Mouse (Mus musculus) c-Kit-positive CD71-positive TER-119-negative erythroid progenitor cells, embryonic 14.5 days (primary cell): ENCODE data around the gene Gtpbp4.
"Not testable (repeated sequence)": the region's sequence is repeated elsewhere in the genome, so short reads cannot be mapped to it uniquely, and the experiment has no call there.

Experiments
- DNase-seq: peaks from one replicate; pipeline ENCODE4 v3.0.0-alpha.2; 2013; ENCODE audit warnings: low read depth

Gtpbp4 gene

GRCm38 (mm10) chr13:8995990-8996786 lies at the start of gene Gtpbp4:
Gene Gtpbp4 (minus strand): TSS chr13:8996083.
- DNase-seq = peak; percentile 97

GRCm38 (mm10) chr13:9044731-9045130 lies 48.8 kb upstream of the Gtpbp4 start:
- DNase-seq = no peak

DNA sequence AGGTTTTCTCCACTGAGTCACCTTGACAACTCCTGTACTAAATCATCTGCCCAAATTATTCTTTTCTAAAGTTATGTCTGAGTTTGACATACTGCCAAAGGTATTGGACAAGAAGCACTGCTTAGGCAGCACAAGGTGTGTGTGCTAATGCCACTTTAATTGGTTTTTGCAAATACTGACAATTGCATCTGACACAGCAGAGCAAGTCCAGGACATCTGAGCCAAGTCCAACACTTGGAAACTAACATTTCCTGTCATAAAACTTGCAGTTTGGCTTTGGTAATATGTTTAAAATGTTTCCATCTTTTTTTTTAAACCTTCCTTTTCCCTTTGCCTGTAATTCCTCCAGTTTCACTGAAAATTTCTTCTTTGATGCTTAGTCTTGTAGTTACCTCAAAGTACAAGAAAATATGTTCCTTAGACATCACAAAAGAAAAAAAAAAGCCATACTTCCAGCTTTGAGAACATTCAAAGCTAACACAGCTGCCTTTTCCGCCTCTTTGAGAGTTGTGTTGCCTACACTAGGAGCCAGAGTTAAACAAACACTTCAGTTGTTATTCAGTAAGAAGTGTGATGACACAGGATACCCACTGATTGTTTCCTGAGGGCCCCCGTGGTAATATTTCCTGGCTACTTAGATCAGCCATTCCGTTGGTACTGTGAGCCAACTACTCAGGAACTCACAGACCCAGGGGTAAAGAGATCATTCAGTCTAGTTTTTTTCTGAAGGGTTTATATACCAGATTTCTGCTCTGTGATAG lies 47.6 kb upstream of the Gtpbp4 start:
- no peak for DNase-seq

DNA sequence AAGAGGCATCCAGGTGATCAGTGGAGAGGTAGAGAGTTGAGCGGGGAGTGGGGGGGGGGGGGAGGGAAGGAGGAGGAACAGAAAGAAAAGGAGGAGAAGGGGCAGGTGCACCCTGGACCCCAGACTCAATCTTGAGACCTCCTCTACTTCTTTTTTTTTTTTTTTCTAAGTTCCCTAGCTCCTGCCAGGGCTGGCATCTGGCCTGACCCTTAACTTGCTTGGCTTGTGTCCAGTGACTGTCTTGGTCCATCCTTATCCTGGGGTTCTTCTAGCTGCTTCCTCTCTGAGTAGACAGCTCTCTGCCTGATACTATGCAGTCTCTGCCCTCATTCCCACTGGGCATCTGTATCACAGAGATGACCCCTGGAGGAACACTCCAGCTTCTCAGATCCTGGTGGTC lies 44.7 kb upstream of the Gtpbp4 start:
- DNase-seq = no peak

- DNase-seq = no peak
Observed at GRCm38 (mm10) chr13:9031996-9032661, 36.2 kb upstream of the Gtpbp4 start.

DNA sequence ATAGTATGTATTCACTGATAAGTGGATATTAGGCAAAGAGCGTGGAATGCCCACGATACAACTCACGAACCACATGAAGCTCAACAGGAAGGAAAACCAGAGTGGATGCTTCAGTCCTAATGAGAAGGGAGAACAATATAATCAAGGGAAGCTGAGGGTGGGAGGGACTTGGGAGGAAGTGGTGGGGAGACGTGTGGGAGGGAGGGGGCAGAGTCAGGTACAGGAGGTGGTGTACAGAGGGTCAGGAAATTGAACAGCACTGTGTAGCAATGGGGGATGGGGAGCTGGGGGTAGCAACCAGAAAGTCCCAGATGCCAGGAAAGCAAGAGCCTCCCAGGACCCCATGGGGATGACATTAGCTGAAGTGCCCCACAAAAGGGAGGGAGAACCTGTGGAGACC lies 34.5 kb upstream of the Gtpbp4 start:
- no peak for DNase-seq

DNA sequence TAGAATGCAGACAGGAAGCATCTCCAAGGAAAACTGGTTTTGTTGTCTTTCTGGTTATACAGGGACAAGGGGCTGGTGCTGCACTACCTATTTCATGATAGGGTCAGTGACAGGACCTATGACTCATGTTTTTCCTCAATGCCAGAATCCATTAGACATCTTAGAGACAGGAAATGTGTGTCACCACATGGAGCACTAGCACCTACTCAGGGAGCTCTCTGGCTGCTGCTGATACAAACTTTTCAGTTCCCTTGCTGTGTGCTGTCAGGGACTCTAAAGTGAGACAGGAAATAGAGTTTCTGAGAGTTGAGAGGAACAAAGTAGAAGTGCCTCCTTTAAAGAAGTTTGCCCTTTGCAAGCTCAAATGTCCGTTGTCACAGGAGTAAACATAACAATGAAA lies 31.4 kb upstream of the Gtpbp4 start:
- DNase-seq = no peak

GRCm38 (mm10) chr13:9022623-9023022 lies 26.7 kb upstream of the Gtpbp4 start:
- DNase-seq = no peak

DNA sequence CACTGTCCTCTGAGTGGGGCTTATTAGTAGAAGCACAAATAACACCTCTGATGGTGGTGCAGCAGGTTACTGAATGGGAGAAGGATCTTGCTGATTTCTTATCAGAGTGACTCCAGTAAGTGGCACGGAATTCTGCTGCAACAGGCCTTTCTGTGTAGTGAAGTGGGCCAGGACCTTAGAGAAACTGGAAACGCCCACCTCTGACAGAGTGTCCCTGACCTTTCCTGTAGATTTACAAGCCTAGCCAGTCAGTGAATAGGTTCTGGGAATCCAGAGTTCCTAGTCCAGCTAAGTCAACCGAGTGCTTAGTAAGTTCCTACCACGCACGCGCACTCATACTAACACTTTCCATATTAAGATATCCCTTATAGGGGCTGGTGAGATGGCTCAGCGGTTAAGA lies 25.7 kb upstream of the Gtpbp4 start:
- DNase-seq = no peak

DNA sequence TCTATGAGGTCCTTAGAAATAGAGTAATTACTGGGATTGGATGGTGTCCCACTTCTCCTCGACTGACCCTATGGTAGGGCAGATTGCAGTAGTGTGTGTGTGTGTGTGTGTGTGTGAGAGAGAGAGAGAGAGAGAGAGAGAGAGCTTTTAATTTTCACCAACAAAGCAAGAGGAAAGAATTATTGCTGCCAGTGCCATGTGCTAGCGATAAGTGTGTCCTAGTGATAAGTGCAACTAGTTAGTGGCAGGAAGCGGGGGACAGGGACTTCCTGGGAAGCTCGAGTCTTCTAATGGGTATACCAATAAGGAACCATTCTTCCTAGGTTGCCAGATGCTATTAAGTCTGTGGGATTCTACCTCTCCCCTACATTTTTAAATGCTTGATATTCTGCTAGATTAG lies 23.8 kb upstream of the Gtpbp4 start:
- no peak for DNase-seq

DNA sequence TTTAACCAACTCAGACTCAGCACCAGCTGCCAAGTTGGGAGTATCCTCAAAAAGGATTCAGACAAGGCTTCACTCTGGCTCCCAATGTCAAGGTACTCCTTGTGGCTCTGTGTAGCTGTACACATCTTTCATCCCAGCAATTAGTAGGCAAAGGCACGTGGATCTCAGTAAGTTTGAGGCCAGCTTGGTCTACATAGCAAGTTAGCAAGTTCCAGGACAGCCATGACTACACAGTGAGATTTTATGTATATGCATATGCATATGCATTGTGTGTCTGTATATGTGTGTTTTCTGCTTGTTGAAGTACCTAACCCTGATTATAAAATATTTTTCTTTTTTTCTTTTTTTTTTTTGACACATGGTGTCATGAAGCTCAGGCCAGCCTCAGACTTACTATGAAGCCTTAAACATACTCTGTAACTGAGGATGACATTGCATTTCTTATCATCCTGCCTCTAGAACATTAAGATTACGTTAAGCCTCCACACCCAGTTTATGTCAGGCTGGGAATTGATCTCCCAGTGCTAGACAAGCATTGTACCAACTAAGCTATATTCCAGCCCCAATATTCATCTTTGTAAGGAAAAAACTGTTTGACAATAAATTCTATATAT lies 23.2 kb upstream of the Gtpbp4 start:
- DNase-seq = peak; percentile 62

- no peak for DNase-seq
Observed at GRCm38 (mm10) chr13:9017190-9017589, 21.3 kb upstream of the Gtpbp4 start.

- no peak for DNase-seq
Observed at GRCm38 (mm10) chr13:9014431-9014830, 18.5 kb upstream of the Gtpbp4 start.

GRCm38 (mm10) chr13:9013483-9013882 lies 17.6 kb upstream of the Gtpbp4 start:
- no peak for DNase-seq

- peak; percentile 83 for DNase-seq
Observed at GRCm38 (mm10) chr13:9011596-9012350, 15.9 kb upstream of the Gtpbp4 start.

- no peak for DNase-seq
Observed at GRCm38 (mm10) chr13:9003306-9003705, 7.4 kb upstream of the Gtpbp4 start.

DNA sequence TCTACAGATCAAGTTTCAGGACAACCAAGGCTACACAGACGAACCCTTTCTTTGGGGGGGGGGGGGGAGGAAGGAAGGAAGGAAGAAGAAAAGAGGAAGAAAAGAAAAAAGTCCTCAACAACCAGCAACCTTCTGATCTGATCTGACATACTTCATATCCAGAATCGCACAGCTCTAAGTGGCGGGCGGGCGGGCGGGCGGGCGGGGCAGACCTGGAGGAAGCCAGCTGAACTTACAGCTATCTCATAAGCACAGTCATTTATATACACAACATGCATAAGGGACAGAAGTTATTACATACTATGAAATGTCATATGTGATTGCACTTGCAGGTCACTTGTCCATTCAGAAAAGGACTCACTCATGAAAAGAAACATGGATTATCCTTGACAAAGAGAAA lies 3.6 kb upstream of the Gtpbp4 start:
- DNase-seq = no peak

GRCm38 (mm10) chr13:8997221-8997620 lies 1.3 kb upstream of the Gtpbp4 start:
- DNase-seq = not testable (repeated sequence)

DNA sequence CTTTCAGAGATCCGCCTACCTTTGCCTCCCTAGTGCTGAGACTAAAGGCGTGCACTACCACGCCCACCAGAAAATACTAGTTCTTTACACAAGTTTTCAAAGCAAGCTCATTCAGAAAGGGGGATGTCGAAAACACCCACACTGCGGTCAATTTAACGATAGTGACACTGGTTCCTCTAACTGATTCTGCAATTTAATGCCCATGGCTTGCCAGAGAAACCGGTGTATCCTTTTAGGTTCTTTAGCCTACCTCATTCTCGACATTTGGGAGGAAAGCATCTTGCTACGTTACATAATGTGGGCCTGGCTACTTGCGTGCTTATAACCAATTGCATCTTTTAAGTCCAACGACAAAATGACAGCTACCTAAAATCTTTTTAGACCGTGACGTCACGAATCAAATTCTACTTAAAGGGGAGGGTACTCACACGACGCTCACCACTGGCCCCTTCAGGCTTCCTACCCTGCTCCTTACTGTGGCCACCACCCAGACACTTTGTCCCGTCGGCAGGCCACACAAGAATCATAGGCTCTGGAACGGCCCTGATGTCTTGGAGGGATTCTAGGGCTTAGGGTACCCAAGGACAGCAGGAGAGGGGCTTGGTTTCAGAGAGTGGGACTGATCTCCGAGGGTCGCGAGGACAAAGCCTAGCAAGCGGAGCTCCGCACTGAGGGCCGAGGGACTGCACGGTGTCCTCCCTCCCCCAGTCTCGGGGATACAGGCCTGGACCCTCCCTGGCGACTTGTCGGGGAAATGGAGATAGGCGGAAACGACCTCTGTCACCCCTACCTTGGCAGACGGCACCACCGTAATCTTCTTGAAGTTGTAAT lies 509 bp downstream of the Gtpbp4 start:
- no peak for DNase-seq

DNA sequence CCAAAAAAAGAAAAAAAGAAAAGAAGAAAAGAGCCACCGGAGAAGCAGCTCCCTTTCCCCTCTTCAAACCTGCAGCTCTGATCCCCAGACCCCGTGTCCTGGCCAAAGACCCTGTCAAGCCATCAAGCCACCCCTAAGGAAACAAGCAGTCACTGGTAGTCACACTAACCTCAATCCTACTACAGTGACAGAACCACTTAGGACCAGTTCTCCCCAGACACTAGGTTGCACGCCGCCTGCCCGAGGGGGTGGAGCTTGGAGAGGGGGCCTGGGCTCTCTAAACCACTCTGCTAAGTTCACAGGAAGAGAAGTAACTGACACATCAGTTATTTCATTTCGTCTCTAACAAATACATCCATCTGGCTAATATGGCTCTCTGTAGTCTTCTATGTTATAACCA lies 3.7 kb downstream of the Gtpbp4 start:
- no peak for DNase-seq

GRCm38 (mm10) chr13:8972972-8973371 lies 22.9 kb downstream of the Gtpbp4 start:
- DNase-seq = no peak
